Mouse (Mus musculus): ENCODE data around the gene Clec2d. TPM values are rescaled to one million over a fixed set of nuclear protein-coding genes. Genes with fewer than 3 reads are reported as not detected.

Clec2d gene
- polyA plus RNA-seq, 1 experiment from 2014 or later, result not detected

DNA sequence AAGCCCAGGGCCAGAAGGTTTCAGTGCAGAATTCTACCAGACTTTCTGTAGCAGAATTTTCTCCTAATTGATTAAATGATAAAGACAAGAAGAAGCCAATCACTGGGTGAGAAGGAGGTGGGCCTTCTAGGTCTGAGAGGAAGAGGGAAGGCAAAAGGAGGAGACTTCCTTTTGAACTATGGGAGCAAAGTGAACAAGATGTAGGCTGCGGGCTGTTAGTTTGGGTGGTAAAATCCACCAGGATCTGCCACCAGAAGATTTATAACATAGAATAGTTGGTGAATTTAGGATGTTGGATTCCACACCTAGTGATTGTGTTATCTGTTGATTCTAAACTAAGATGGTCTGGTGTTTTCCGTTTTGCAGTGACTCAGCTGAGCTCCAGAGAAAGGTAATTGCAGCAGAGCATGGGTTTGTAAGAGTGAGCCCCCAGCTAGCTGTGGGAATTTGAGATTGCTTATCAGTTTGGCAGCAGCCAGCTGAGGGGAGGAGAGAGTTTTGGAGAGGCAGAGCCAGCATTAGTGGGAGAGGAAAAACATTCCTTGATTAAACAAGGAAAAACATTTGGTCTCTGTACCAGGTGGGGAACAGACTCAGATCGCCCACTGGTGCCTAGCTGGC is 39.6 kb downstream of the Clec2d start:
- DNase-seq (ENCODE audit: low spot score), result no peak
- H3K36me3 ChIP-seq, result no peaks in the 10 kb centered on the region
- 41% methylated on average over 3 of the region's 3 CpGs for WGBS
- H3K4me3 ChIP-seq, result no peak overlapping the region
- H3K27me3 ChIP-seq (ENCODE audit: insufficient read depth, poor library complexity, severe bottlenecking), result no peaks in the 10 kb centered on the region
- 0 out of 2 replicates have a peak, but pooled peaks cover 2% of the 10 kb centered on the region for H3K4me1 ChIP-seq
- no peak overlapping the region for H3K27ac ChIP-seq
- no peaks in the 10 kb centered on the region for H3K9me3 ChIP-seq

DNA sequence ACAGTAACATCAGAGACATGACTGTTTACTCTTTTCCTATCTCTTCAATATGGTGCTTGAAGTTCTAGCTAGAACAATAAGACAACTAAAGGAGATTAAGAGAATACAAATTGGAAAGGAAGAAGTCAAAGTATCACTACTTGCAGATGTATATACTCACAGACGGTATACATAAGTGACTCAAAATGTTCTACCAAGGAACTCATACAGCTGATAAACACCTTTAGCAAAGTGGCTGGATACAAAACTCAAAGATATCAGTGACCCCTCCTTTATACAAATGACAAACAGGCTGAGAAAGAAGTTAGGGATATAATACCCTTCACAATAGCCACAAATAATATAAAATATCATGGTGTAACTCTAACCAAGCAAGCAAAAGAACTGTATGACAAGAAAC is 40.6 kb downstream of the Clec2d start:
- WGBS, result 93% methylated on average over 1 of the region's 1 CpGs
- no peak for DNase-seq (ENCODE audit: low spot score)
- Histone ChIP-seq H3K27me3 (ENCODE audit: insufficient read depth, poor library complexity, severe bottlenecking) (no peaks in the 10 kb centered on the region), H3K36me3 (no peaks in the 10 kb centered on the region), H3K9me3 (no peaks in the 10 kb centered on the region), H3K4me3 (no peak overlapping the region), H3K4me1 (0 out of 2 replicates have a peak, but pooled peaks cover 2% of the 10 kb centered on the region), H3K27ac (no peak overlapping the region)

DNA sequence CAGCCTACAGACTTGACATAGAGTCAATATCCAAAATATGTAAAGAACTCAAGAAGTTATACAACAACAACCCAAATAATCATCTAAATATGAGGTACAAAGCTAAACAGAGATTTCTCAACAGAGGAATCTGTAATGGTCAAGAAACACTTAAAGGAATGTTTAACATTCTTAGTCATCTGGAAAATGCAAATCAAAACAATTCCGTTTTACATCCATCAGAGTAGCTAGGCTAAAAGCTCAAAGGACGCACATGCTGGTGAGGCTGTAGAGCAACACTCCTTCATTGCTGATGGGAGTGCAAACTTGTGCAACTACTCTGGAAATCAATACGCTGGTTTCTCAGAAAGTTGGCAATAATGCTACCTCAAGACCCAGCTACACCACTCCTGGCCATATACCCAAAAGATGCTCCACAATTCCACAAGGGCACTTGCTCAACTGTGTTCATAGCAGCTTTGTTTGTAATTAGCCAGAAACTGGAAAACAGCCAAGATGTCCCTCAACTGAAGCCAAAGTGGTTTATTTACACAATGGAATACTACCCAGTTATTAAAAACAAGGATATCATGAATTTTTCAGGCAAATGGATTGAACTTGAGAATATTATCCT is 41.9 kb downstream of the Clec2d start:
- Histone ChIP-seq H3K4me3 (no peak overlapping the region), H3K27ac (no peak overlapping the region), H3K27me3 (ENCODE audit: insufficient read depth, poor library complexity, severe bottlenecking) (no peaks in the 10 kb centered on the region), H3K36me3 (no peaks in the 10 kb centered on the region), H3K4me1 (0 out of 2 replicates have a peak, but pooled peaks cover 2% of the 10 kb centered on the region), H3K9me3 (no peaks in the 10 kb centered on the region)
- 82% methylated on average over 3 of the region's 3 CpGs for WGBS
- no peak for DNase-seq (ENCODE audit: low spot score)

DNA sequence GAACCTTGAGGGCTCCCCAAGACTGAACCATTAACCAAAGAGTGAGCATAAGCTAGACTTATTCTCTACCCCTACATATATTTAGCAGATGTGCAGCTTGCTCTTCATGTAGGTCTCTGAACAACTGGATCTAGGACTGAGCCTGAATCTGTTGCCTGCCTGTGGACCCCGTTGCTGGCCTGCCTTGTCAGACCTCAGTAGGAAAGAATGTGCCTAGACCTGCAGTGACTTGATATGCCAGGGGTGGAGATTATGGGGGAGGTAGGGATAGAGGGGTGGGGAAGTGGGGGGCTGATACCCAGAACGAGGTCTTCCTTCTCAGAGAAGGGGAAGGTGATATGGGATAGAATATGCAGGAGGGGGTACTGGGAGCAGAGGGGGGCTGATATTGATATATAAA is 43.2 kb downstream of the Clec2d start:
- WGBS, result 53% methylated on average over 2 of the region's 2 CpGs
- Histone ChIP-seq H3K36me3 (no peaks in the 10 kb centered on the region), H3K4me1 (0 out of 2 replicates have a peak, but pooled peaks cover 2% of the 10 kb centered on the region), H3K9me3 (no peaks in the 10 kb centered on the region), H3K27ac (no peak overlapping the region), H3K27me3 (ENCODE audit: insufficient read depth, poor library complexity, severe bottlenecking) (no peaks in the 10 kb centered on the region), H3K4me3 (no peak overlapping the region)
- DNase-seq (ENCODE audit: low spot score), result no peak

DNA sequence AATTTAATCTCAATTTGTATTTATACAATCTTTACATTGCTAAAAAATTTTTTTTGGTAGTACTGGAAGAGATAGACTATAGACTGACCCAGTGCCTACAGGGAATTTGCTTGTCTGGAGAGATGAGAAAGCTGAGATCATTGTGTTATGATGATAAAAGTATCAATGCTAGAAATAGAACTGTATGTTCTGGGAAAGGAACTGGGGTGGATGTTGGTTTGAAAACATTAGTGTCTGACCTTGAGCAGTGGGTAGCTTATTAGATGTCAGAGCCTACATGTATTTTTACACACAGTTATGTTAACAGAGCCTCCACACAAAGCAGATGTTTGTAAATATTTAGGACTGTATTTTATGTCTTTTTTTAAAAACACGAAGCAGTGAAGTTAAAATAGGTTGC is 43.7 kb downstream of the Clec2d start:
- Histone ChIP-seq H3K36me3 (no peaks in the 10 kb centered on the region), H3K27ac (no peak overlapping the region), H3K4me3 (no peak overlapping the region), H3K9me3 (no peaks in the 10 kb centered on the region), H3K4me1 (0 out of 2 replicates have a peak, but pooled peaks cover 2% of the 10 kb centered on the region), H3K27me3 (ENCODE audit: insufficient read depth, poor library complexity, severe bottlenecking) (no peaks in the 10 kb centered on the region)
- no peak for DNase-seq (ENCODE audit: low spot score)
- WGBS, result 81% methylated on average over 1 of the region's 1 CpGs

DNA sequence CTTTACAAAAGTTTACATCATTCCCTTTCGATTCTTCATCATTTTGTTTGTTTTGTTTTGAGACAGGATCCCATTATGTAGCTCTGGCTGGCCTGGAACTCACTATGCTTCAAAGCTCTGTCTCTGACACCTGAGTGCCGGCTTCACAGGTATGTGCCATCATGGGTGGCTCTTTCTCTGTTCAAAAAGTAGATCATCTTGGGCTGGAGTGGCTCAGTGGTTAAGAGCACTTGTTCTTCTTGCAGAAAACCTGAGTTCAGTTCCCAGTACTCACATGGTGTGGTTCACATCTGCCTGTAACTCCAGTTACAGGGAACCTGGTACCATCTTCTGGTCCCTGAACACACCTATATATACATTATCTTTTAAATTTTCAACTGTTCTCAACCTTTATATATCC is 44.7 kb downstream of the Clec2d start:
- Histone ChIP-seq H3K4me3 (no peak overlapping the region), H3K9me3 (no peaks in the 10 kb centered on the region), H3K27me3 (ENCODE audit: insufficient read depth, poor library complexity, severe bottlenecking) (no peaks in the 10 kb centered on the region), H3K27ac (no peak overlapping the region), H3K36me3 (no peaks in the 10 kb centered on the region), H3K4me1 (0 out of 2 replicates have a peak, but pooled peaks cover 2% of the 10 kb centered on the region)
- 75% methylated on average over 2 of the region's 2 CpGs for WGBS
- no peak for DNase-seq (ENCODE audit: low spot score)

DNA sequence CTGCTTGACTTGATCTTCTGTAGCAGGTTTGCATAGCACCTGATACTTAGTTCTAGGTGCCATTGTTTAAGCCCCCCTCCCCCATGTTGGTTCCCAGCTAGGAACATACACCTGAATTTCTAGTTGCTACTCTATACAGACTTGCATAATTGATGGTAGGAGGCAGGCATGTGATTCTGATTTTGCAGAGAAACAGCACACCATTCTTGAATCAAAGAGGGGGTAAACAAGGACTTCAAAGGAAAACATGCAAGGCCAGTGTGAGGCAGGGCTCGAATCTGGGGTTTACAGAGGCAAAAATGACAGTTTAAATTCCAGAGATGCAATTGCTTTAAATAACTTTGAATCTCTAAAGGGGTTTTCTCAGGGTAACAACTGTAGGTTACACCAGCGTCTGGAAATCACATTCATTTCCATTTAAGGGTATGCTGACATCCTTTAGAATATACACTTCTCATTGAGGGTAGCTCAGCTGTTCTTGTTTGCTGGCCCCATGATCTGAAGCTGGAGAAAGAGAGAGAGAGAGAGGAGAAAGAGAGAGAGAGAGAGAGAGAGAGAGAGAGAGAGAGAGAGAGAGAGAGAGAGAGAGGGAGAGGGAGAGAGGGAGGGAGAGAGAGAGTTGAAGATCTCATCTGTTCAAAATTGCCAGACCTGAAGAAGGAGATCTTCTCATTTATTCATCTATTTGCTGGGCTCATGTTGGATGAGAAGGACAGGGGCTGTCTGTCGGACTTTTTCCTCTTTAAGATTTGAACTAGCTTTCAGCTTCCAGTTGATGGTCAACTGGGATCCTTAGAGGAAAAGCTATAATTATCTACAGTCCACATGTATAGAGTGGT is 48.7 kb downstream of the Clec2d start:
- Histone ChIP-seq H3K4me1 (no peaks in the 10 kb centered on the region), H3K27me3 (ENCODE audit: insufficient read depth, poor library complexity, severe bottlenecking) (no peaks in the 10 kb centered on the region), H3K4me3 (no peak overlapping the region), H3K36me3 (no peaks in the 10 kb centered on the region), H3K9me3 (no peaks in the 10 kb centered on the region), H3K27ac (no peak overlapping the region; the same call in 1 of the 2 replicates)
- DNase-seq (ENCODE audit: low spot score), result no peak
- 57% methylated on average over 3 of the region's 3 CpGs for WGBS

DNA sequence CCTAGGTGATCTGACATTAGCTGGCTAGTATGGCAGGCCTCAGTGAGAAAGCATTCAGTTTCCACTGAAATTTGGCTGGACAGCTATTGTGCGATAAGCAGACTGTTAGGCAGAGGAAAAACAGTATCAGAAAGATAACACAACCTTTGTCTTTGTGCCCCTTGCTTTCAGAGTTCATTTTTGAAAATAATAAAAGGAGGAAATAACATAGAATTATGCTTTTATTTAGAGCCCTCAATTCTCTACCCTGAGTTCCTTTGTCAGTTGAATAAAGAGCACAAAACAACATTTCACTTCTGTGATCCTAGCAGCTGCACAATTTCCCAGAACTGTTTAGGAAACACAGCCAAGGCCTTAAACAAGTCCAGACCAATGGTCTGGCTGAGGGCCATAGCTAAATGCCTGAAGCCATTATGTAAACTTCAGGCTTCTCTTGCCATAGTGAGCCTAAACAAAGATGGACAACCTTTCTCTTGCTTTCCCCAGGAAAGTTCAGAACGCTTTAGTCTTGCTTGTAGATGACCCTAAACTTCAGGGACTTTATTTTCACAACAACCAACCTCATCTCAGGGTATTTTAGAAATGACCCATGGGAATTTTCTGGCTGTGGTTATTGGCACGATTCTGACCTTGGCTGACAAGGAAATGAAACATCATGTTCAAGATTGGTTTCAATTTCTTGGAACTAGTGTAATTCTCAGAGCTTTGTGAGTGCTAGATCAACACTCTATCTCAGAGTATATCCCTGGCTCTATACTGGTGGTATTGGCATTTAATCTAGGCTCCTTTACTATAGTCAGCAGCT is 49.6 kb downstream of the Clec2d start:
- Histone ChIP-seq H3K27me3 (ENCODE audit: insufficient read depth, poor library complexity, severe bottlenecking) (no peaks in the 10 kb centered on the region), H3K27ac (peak overlapping the region; percentile 22; the same call in 1 of the 2 replicates), H3K9me3 (no peaks in the 10 kb centered on the region), H3K4me1 (no peaks in the 10 kb centered on the region), H3K36me3 (no peaks in the 10 kb centered on the region), H3K4me3 (no peak overlapping the region)
- no peak for DNase-seq (ENCODE audit: low spot score)
- WGBS, result 68% methylated on average over 3 of the region's 3 CpGs

DNA sequence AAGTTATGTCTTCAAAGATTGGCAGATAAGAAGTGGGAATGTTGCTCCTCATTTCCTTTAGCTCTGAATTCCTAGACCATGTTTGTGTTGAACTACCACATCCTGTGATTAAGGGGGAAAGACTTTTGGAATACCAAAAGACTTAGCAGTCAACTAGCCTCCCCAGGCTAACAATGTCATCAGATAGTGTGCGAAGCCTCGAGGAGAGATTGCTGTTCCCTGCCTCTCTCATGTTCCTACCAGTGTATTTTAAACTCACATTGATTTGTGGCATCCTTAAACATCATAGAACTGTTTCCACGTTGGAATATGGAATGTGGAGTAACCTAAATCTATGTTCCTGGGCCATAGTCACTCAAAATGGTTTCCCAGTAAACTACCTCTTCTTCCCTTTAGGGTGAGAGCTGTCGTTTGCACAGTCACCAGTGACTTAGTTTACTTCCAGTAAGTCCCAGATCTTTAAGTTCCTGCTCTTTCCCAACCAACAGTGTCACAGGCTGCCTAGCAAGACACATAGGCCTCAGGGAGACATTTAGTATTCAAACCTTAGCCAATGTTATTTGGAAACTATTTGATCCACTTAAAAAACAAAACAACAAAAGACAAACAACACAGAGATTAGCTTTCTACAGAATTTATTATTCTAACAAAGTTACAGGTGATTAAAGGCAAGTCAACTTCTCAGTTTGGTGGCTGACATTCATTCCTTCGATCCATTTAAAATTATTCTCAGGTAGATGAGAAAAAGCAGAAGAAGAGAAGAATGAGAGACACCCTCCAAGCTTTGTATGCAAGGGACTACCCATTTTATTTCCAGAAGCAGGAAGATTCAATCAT is 51.8 kb downstream of the Clec2d start:
- H3K36me3 ChIP-seq, result no peaks in the 10 kb centered on the region
- no peaks in the 10 kb centered on the region for H3K9me3 ChIP-seq
- no peak for DNase-seq (ENCODE audit: low spot score)
- no peak overlapping the region for H3K4me3 ChIP-seq
- H3K4me1 ChIP-seq, result no peaks in the 10 kb centered on the region
- no peaks in the 10 kb centered on the region for H3K27me3 ChIP-seq (ENCODE audit: insufficient read depth, poor library complexity, severe bottlenecking)
- 68% methylated on average over 5 of the region's 5 CpGs for WGBS
- H3K27ac ChIP-seq, result no peak overlapping the region

DNA sequence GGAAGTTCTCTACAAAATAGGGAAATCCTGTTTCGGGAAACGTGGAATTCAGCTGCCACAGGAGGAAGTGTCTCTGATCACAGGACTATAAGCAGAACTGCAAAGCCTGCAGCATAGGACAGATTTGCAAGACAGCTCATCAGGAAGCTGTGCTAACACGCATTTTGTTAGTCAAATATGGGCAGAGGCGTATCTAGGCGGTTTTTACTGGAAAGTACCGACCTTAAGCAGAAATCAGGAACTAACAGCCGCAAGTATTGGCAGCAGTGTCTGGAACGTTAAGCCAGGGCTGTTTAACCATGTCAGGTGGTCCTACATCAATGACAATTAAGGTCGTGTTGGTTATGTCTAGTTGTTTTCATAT is 52.4 kb downstream of the Clec2d start:
- Histone ChIP-seq H3K4me1 (no peaks in the 10 kb centered on the region), H3K4me3 (no peak overlapping the region), H3K36me3 (no peaks in the 10 kb centered on the region), H3K27ac (no peak overlapping the region), H3K27me3 (ENCODE audit: insufficient read depth, poor library complexity, severe bottlenecking) (no peaks in the 10 kb centered on the region), H3K9me3 (no peaks in the 10 kb centered on the region)
- no peak for DNase-seq (ENCODE audit: low spot score)
- WGBS, result 69% methylated on average over 9 of the region's 9 CpGs

DNA sequence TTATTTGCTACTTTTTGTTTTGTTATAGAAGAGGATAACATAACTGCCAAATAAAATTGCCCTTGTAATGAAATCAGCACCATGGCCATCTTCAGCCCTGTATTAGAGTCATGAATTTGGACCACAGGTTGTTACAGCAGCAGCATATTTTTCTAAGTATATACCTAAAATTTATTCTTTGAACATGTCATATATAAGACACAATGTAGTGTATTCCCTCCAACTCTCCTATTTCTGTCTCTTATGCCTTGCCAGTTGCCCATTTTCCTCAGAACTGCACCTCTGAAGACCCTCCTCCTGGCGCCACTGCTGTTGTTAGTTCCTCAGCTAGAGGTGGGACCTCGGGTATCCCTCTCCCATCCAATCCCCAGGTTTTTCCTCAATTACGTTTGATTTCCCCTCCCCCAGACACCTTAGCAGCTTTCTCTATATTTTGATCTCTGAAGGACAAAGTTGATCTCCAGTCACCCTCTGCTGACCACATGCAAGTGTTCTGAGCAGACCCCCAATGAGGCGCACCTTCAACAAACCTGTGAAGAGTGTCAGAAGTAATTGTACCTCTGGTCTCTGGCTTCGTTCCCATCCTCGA is 53.0 kb downstream of the Clec2d start:
- Histone ChIP-seq H3K4me1 (no peaks in the 10 kb centered on the region), H3K4me3 (no peak overlapping the region), H3K36me3 (no peaks in the 10 kb centered on the region), H3K9me3 (no peaks in the 10 kb centered on the region), H3K27me3 (ENCODE audit: insufficient read depth, poor library complexity, severe bottlenecking) (no peaks in the 10 kb centered on the region), H3K27ac (no peak overlapping the region)
- DNase-seq (ENCODE audit: low spot score), result no peak
- 77% methylated on average over 6 of the region's 6 CpGs for WGBS

DNA sequence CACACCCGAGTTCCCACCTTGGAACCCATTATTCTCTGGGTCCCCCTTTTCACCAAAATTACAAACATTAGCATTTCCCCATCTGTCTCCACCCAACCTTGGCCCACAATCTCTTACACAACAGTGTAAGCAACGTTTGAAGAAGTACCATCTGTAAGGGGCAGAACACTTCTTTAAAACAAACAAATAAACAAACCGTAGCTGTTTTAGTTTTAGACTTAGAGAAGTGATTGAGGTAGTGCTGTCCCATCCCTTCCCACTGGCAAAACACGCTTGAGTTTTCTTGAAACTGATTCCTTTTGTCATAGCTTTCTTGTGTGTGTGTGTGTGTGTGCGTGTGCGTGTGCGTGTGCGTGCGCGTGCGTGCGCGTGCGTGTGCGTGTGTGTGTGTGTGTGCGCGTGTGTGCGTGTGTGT is 53.5 kb downstream of the Clec2d start:
- no peaks in the 10 kb centered on the region for H3K36me3 ChIP-seq
- H3K27me3 ChIP-seq (ENCODE audit: insufficient read depth, poor library complexity, severe bottlenecking), result no peaks in the 10 kb centered on the region
- H3K4me1 ChIP-seq, result no peaks in the 10 kb centered on the region
- H3K27ac ChIP-seq, result no peak overlapping the region
- 85% methylated on average over 17 of the region's 18 CpGs for WGBS
- no peaks in the 10 kb centered on the region for H3K9me3 ChIP-seq
- H3K4me3 ChIP-seq, result no peak overlapping the region
- no peak for DNase-seq (ENCODE audit: low spot score)

Data from heart, embryonic 10.5 days (tissue).